Mouse (Mus musculus): ENCODE measurements at regions not wholly inside any gene's neighbourhood (a gene's known extent, or its start where the extent isn't known, plus 50 kb on each side); places are given as distances from the start of the nearest gene placed in this dataset.

- DNase-seq (ENCODE audit: low spot score in 2 of 2) = no peak
Measured at GRCm38 (mm10) chr1:73545401-73545800, 529.7 kb upstream of the Tnp1 start.

GRCm38 (mm10) chr1:73541371-73541770 lies 525.7 kb upstream of the Tnp1 start:
- no peak for DNase-seq (ENCODE audit: low spot score in 2 of 2)

- DNase-seq (ENCODE audit: low spot score in 2 of 2) = no peak
Measured at GRCm38 (mm10) chr1:73538420-73538871, 522.7 kb upstream of the Tnp1 start.

GRCm38 (mm10) chr1:73535726-73536265 lies 520.1 kb upstream of the Tnp1 start:
- no peak for DNase-seq (ENCODE audit: low spot score in 2 of 2)

GRCm38 (mm10) chr1:73533526-73533925 lies 517.8 kb upstream of the Tnp1 start:
- no peak for DNase-seq (ENCODE audit: low spot score in 2 of 2)

- no peak for DNase-seq (ENCODE audit: low spot score in 2 of 2)
Measured at GRCm38 (mm10) chr1:73532316-73532715, 516.6 kb upstream of the Tnp1 start.

GRCm38 (mm10) chr1:73531831-73532230 lies 516.1 kb upstream of the Tnp1 start:
- no peak for DNase-seq (ENCODE audit: low spot score in 2 of 2)

- no peak for DNase-seq (ENCODE audit: low spot score in 2 of 2)
Measured at GRCm38 (mm10) chr1:73530326-73530725, 514.6 kb upstream of the Tnp1 start.

GRCm38 (mm10) chr1:73528623-73529022 lies 512.9 kb upstream of the Tnp1 start:
- no peak for DNase-seq (ENCODE audit: low spot score in 2 of 2)

GRCm38 (mm10) chr1:73516441-73516840 lies 500.7 kb upstream of the Tnp1 start:
- peak; percentile 39 to 45 for DNase-seq (ENCODE audit: low spot score in 2 of 2)

- peak; percentile 12 to 24 for DNase-seq (ENCODE audit: low spot score in 2 of 2)
Measured at GRCm38 (mm10) chr1:73515781-73516180, 500.1 kb upstream of the Tnp1 start.

GRCm38 (mm10) chr1:73513822-73514221 lies 498.1 kb upstream of the Tnp1 start:
- no peak for DNase-seq (ENCODE audit: low spot score in 2 of 2)

GRCm38 (mm10) chr1:73512836-73513235 lies 497.1 kb upstream of the Tnp1 start:
- no peak for DNase-seq (ENCODE audit: low spot score in 2 of 2)

GRCm38 (mm10) chr1:73507071-73507754 lies 491.5 kb upstream of the Tnp1 start:
- no peak for DNase-seq (ENCODE audit: low spot score in 2 of 2)

- DNase-seq (ENCODE audit: low spot score in 2 of 2) = no peak
Measured at GRCm38 (mm10) chr1:73503611-73504010, 487.9 kb upstream of the Tnp1 start.

- DNase-seq (ENCODE audit: low spot score in 2 of 2) = no peak
Measured at GRCm38 (mm10) chr1:73500671-73501070, 485.0 kb upstream of the Tnp1 start.

- no peak for DNase-seq (ENCODE audit: low spot score in 2 of 2)
Measured at GRCm38 (mm10) chr1:73495971-73496749, 480.5 kb upstream of the Tnp1 start.

- DNase-seq (ENCODE audit: low spot score in 2 of 2) = no peak
Measured at GRCm38 (mm10) chr1:73481956-73482355, 466.2 kb upstream of the Tnp1 start.

GRCm38 (mm10) chr1:73479349-73479920 lies 463.7 kb upstream of the Tnp1 start:
- DNase-seq (ENCODE audit: low spot score in 2 of 2) = no peak

- no peak for DNase-seq (ENCODE audit: low spot score in 2 of 2)
Measured at GRCm38 (mm10) chr1:73460598-73460997, 444.9 kb upstream of the Tnp1 start.

- no peak for DNase-seq (ENCODE audit: low spot score in 2 of 2)
Measured at GRCm38 (mm10) chr1:73459754-73460534, 444.2 kb upstream of the Tnp1 start.

Data from gastrocnemius, adult 8-10 months (tissue).